Mouse (Mus musculus) heart, embryonic 15.5 days (tissue): ENCODE results near the gene Elp4. TPM values are rescaled to one million over a fixed set of nuclear protein-coding genes. Genes with fewer than 3 reads are reported as not detected.

Experiments used
- ATAC-seq: fragments of 200-750 bp; cut with Nextera tagmentation; replicated peaks from 2 replicates; pipeline ENCODE4 v1.8.0; 2017; ENCODE audit warnings: low read depth, moderate TSS enrichment; ENCODE audit not compliant: insufficient number of reproducible peaks, insufficient read depth, low FRiP score
- H3K27ac ChIP-seq: fragments of 300-500 bp; sonication (generic); 2 replicates; pipeline ENCODE4 v1.5.1; 2015; ENCODE audit warnings: mild to moderate bottlenecking, inconsistent platforms
- H3K27me3 ChIP-seq: fragments of 300-500 bp; sonication (generic); 2 replicates; pipeline ENCODE4 v1.6.1; 2015; ENCODE audit warnings: inconsistent platforms
- H3K36me3 ChIP-seq: fragments of 300-500 bp; sonication (generic); 2 replicates; pipeline ENCODE4 v1.6.1; 2015; ENCODE audit warnings: mild to moderate bottlenecking, inconsistent platforms
- H3K4me1 ChIP-seq: fragments of 300-500 bp; sonication (generic); replicated peaks from 2 replicates; pipeline ENCODE4 v1.6.1; 2015; ENCODE audit warnings: inconsistent platforms
- H3K4me2 ChIP-seq: fragments of 300-500 bp; sonication (generic); 2 replicates; pipeline ENCODE4 v1.6.1; 2015; ENCODE audit warnings: inconsistent platforms, mild to moderate bottlenecking, moderate library complexity
- H3K4me3 ChIP-seq: fragments of 300-500 bp; sonication (generic); 2 replicates; pipeline ENCODE4 v1.5.1; 2015; ENCODE audit warnings: mild to moderate bottlenecking, inconsistent platforms
- H3K9ac ChIP-seq: fragments of 300-500 bp; sonication (generic); 2 replicates; pipeline ENCODE4 v1.6.1; 2015; ENCODE audit warnings: mild to moderate bottlenecking, inconsistent platforms
- H3K9me3 ChIP-seq: fragments of 300-500 bp; sonication (generic); replicated peaks from 2 replicates; pipeline ENCODE4 v1.6.1; 2016; ENCODE audit warnings: inconsistent platforms
- WGBS: fragments of 180-500 bp; shearing (Covaris S2); methylation state at CpG from one replicate; pipeline ENCODE4 v1.1.7; 2015; ENCODE audit warnings: mixed read lengths; 5-methylcytosine and 5-hydroxymethylcytosine counted together
- polyA plus RNA-seq: library from polyadenylated mRNA; unstranded; fragments of >200 nt; fragmentation: Nextera tagmentation; extraction: Ambion mirVana; gene quantifications from 2 replicates; pipeline ENCODE4 v1.2.1, GENCODE M21; 2015

Gene Elp4
- polyA plus RNA-seq, 1 experiment from 2014 or later = 19.0 TPM

GRCm38 (mm10) chr2:105710511-105710910, 193.9 kb downstream of the Elp4 start:
- 78% methylated on average over 3 of the region's 3 CpGs for WGBS
- Histone ChIP-seq H3K9ac (no peak overlapping the region), H3K36me3 (no peaks in the 10 kb centered on the region), H3K4me2 (no peak overlapping the region), H3K27ac (no peak overlapping the region), H3K27me3 (no peaks in the 10 kb centered on the region), H3K4me1 (no peaks in the 10 kb centered on the region), H3K9me3 (no peaks in the 10 kb centered on the region), H3K4me3 (no peak overlapping the region)
- ATAC-seq = no peak

- H3K27me3 ChIP-seq = no peaks in the 10 kb centered on the region
- no peak for ATAC-seq
- H3K9me3 ChIP-seq = no peaks in the 10 kb centered on the region
- no peak overlapping the region for H3K27ac ChIP-seq
- no peak overlapping the region for H3K9ac ChIP-seq
- no peaks in the 10 kb centered on the region for H3K4me1 ChIP-seq
- no peak overlapping the region for H3K4me2 ChIP-seq
- whole genome bisulfite sequencing = 69% methylated on average over 3 of the region's 3 CpGs
- no peaks in the 10 kb centered on the region for H3K36me3 ChIP-seq
- no peak overlapping the region for H3K4me3 ChIP-seq
Measured at GRCm38 (mm10) chr2:105709126-105709525, 195.2 kb downstream of the Elp4 start.

GRCm38 (mm10) chr2:105705320-105705719, 199.0 kb downstream of the Elp4 start:
- Histone ChIP-seq H3K27me3 (no peaks in the 10 kb centered on the region), H3K9ac (no peak overlapping the region)

GRCm38 (mm10) chr2:105702586-105702985, 201.8 kb downstream of the Elp4 start:
- WGBS = 81% methylated on average over 10 of the region's 10 CpGs
- Histone ChIP-seq H3K36me3 (no peaks in the 10 kb centered on the region), H3K4me1 (no peaks in the 10 kb centered on the region), H3K4me3 (no peak overlapping the region), H3K4me2 (no peak overlapping the region), H3K27me3 (no peaks in the 10 kb centered on the region), H3K27ac (no peak overlapping the region), H3K9me3 (no peaks in the 10 kb centered on the region), H3K9ac (no peak overlapping the region)
- ATAC-seq = no peak

More at GRCm38 (mm10) chr2:105705320-105705719, 199.0 kb downstream of the Elp4 start:
- Histone ChIP-seq H3K9me3 (no peaks in the 10 kb centered on the region), H3K36me3 (no peaks in the 10 kb centered on the region), H3K4me3 (no peak overlapping the region), H3K27ac (no peak overlapping the region), H3K4me1 (no peaks in the 10 kb centered on the region), H3K4me2 (no peak overlapping the region)
- WGBS = 52% methylated on average over 2 of the region's 2 CpGs
- no peak for ATAC-seq

GRCm38 (mm10) chr2:105701781-105702180, 202.6 kb downstream of the Elp4 start:
- no peaks in the 10 kb centered on the region for H3K36me3 ChIP-seq
- no peak overlapping the region for H3K4me3 ChIP-seq
- H3K4me2 ChIP-seq = no peak overlapping the region
- H3K9ac ChIP-seq = no peak overlapping the region
- H3K27me3 ChIP-seq = no peaks in the 10 kb centered on the region
- WGBS = 61% methylated on average over 4 of the region's 4 CpGs
- H3K27ac ChIP-seq = no peak overlapping the region
- ATAC-seq = no peak
- no peaks in the 10 kb centered on the region for H3K4me1 ChIP-seq
- no peaks in the 10 kb centered on the region for H3K9me3 ChIP-seq

- ATAC-seq = no peak
- Histone ChIP-seq H3K27ac (no peak overlapping the region), H3K4me1 (no peaks in the 10 kb centered on the region), H3K9ac (no peak overlapping the region), H3K4me2 (no peak overlapping the region), H3K4me3 (no peak overlapping the region), H3K9me3 (no peaks in the 10 kb centered on the region), H3K27me3 (peaks cover 10% of the 10 kb centered on the region), H3K36me3 (no peaks in the 10 kb centered on the region)
- 78% methylated on average over 2 of the region's 2 CpGs for WGBS
Measured at GRCm38 (mm10) chr2:105698631-105699030, 205.7 kb downstream of the Elp4 start.

GRCm38 (mm10) chr2:105697741-105698140, 206.6 kb downstream of the Elp4 start:
- Histone ChIP-seq H3K9me3 (no peaks in the 10 kb centered on the region), H3K4me3 (no peak overlapping the region), H3K4me2 (no peak overlapping the region), H3K27ac (no peak overlapping the region), H3K4me1 (no peaks in the 10 kb centered on the region), H3K27me3 (peaks cover 19% of the 10 kb centered on the region), H3K36me3 (no peaks in the 10 kb centered on the region), H3K9ac (no peak overlapping the region)
- 72% methylated on average over 5 of the region's 5 CpGs for WGBS
- ATAC-seq = no peak

- H3K4me1 ChIP-seq = peaks cover 29% of the 10 kb centered on the region
- no peak overlapping the region for H3K27ac ChIP-seq
- H3K27me3 ChIP-seq = peaks cover 82% of the 10 kb centered on the region
- WGBS = 12% methylated on average over 10 of the region's 10 CpGs
- no peak overlapping the region for H3K4me2 ChIP-seq
- no peaks in the 10 kb centered on the region for H3K9me3 ChIP-seq
- H3K36me3 ChIP-seq = no peaks in the 10 kb centered on the region
- no peak overlapping the region for H3K4me3 ChIP-seq
- ATAC-seq = no peak
- H3K9ac ChIP-seq = no peak overlapping the region
Measured at GRCm38 (mm10) chr2:105691296-105691695, 213.1 kb downstream of the Elp4 start.

GRCm38 (mm10) chr2:105689771-105690639, 214.4 kb downstream of the Elp4 start:
- H3K27ac ChIP-seq = no peak overlapping the region
- peak overlapping the region; percentile 57; the same call in 1 of the 2 replicates for H3K4me2 ChIP-seq
- peak overlapping the region; percentile 4; the same call in 1 of the 2 replicates for H3K4me3 ChIP-seq
- peaks cover 89% of the 10 kb centered on the region for H3K27me3 ChIP-seq
- no peaks in the 10 kb centered on the region for H3K36me3 ChIP-seq
- 8% methylated on average over 28 of the region's 28 CpGs for WGBS
- H3K9ac ChIP-seq = no peak overlapping the region
- H3K4me1 ChIP-seq = peaks cover 29% of the 10 kb centered on the region
- no peaks in the 10 kb centered on the region for H3K9me3 ChIP-seq
- ATAC-seq = no peak

GRCm38 (mm10) chr2:105689304-105689770, 215.0 kb downstream of the Elp4 start:
- no peak for ATAC-seq
- Histone ChIP-seq H3K27me3 (peaks cover 94% of the 10 kb centered on the region), H3K4me3 (peak overlapping the region; percentile 34), H3K4me2 (peak overlapping the region; percentile 57), H3K36me3 (no peaks in the 10 kb centered on the region), H3K9me3 (no peaks in the 10 kb centered on the region), H3K9ac (no peak overlapping the region), H3K27ac (no peak overlapping the region), H3K4me1 (peaks cover 29% of the 10 kb centered on the region)
- WGBS = under 1% methylated on average over 15 of the region's 15 CpGs

GRCm38 (mm10) chr2:105688436-105689303, 215.7 kb downstream of the Elp4 start:
- Histone ChIP-seq H3K9ac (no peak overlapping the region), H3K36me3 (no peaks in the 10 kb centered on the region), H3K27me3 (peaks cover 98% of the 10 kb centered on the region), H3K4me2 (peak overlapping the region; percentile 57), H3K4me1 (peaks cover 29% of the 10 kb centered on the region), H3K9me3 (no peaks in the 10 kb centered on the region), H3K27ac (no peak overlapping the region), H3K4me3 (peak overlapping the region; percentile 34)
- WGBS = 1% methylated on average over 25 of the region's 25 CpGs
- no peak for ATAC-seq
